Mouse (Mus musculus): Measurements from ENCODE around the gene Zfand3.

DNA sequence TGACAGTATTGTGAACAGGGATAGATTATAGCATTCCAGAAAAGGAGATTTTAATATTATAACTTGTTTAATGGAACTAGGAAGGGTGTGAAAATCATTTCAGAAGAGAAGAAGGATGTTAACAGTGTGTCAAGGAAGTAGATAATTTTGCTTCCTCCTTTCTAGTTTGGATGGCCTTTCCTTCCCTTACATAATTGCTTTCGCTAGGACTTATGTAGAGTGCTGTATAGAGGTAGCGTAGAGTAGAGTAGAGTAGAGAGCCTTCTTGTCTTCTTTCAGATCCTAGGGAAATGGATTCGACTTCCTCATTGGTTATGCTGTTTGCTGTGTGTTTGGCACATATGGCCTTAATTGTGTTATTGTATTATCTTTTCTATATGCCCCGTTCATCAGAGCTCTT is 132.6 kb downstream of the Zfand3 start:
- TF ChIP-seq POLR2A (IDR thresholded peaks at IDR 0.05; ENCODE audit: low read depth, low read length) = no peak
- TF ChIP-seq CTCF (IDR thresholded peaks at IDR 0.05; ENCODE audit: extremely low read depth, insufficient read length, insufficient replicate concordance, low read depth, low read length) = no peak

All from small intestine, adult 2 months (tissue).